14 mouse cellular contexts compared by ENCODE assay signal in genomic region chr2:20902981-20903645, GRCm38 (mm10).
DNase-seq lines count a peak whose midpoint lies in the region.
"Had no signal": no experiment of that assay in that cellular context is flagged by ENCODE, and none has a peak within 500 bp of the region (broad histone marks: within the 10 kb centered on the region; RNA-seq: fewer than 3 reads in every experiment).

No protein-coding gene starts in this region.

- no peaks in the 10 kb centered on the region for H3K36me3 ChIP-seq in heart, embryonic 10.5 days

- peak overlapping the region; percentile 9; the same call in 1 of the 2 replicates for H3K27ac ChIP-seq in heart, embryonic 10.5 days
- H3K27ac ChIP-seq: hindbrain, embryonic 13.5 days; liver, embryonic 13.5 days; midbrain, embryonic 12.5 days; neural tube, embryonic 12.5 days had no signal

- H3K9me3 ChIP-seq in heart, embryonic 10.5 days, result no peaks in the 10 kb centered on the region
- H3K9me3 ChIP-seq: hindbrain, embryonic 13.5 days; liver, embryonic 13.5 days; midbrain, embryonic 12.5 days; neural tube, embryonic 12.5 days had no signal

- peaks cover 7% of the 10 kb centered on the region for H3K4me1 ChIP-seq in heart, embryonic 10.5 days
- H3K4me1 ChIP-seq: liver, embryonic 13.5 days had no signal

- 66% methylated on average over 11 of the region's 11 CpGs for WGBS in heart, embryonic 10.5 days

- H3K27me3 ChIP-seq in heart, embryonic 10.5 days (ENCODE audit: insufficient read depth, poor library complexity, severe bottlenecking), result no peaks in the 10 kb centered on the region
- H3K27me3 ChIP-seq: CH12.LX; hindbrain, embryonic 13.5 days; liver, embryonic 13.5 days; midbrain, embryonic 12.5 days; neural tube, embryonic 12.5 days had no signal

- DNase-seq in heart, embryonic 10.5 days (ENCODE audit: low spot score), result no peak
- DNase-seq in heart, adult 8-10 months (ENCODE audit: low spot score), result no peak
- DNase-seq in 3T3-L1 (ENCODE audit: low read depth, low spot score), result peak; percentile 47
- peak; percentile 53 for DNase-seq in adrenal gland, postnatal 14 days
- peak; percentile 94 for DNase-seq in cerebellum, adult 9-11 months
- DNase-seq in urinary bladder, postnatal 10 days (ENCODE audit: low spot score), result no peak
- no peak for DNase-seq in retina, postnatal 1 day
- DNase-seq: kidney, adult 8-10 months; liver, embryonic 13.5 days; lung, postnatal 36 days had no signal

- H3K4me3 ChIP-seq in heart, embryonic 10.5 days, result no peak overlapping the region
- H3K4me3 ChIP-seq: hindbrain, embryonic 13.5 days; liver, embryonic 13.5 days; midbrain, embryonic 12.5 days; neural tube, embryonic 12.5 days had no signal

Comparison
In these comparisons a context has a peak if more than half of its experiments do, and no peak if none do; other contexts are left out.
1. DNase-seq: peak in 3T3-L1 (single experiment), adrenal gland, postnatal 14 days (single experiment) and cerebellum, adult 9-11 months (single experiment); none in heart, embryonic 10.5 days (single experiment), heart, adult 8-10 months (single experiment), urinary bladder, postnatal 10 days (single experiment) and retina, postnatal 1 day (single experiment).